Mouse (Mus musculus) adrenal gland, postnatal 36 days (tissue): ENCODE results near the gene Sept12. TPM values are rescaled to one million over a fixed set of nuclear protein-coding genes. Genes with fewer than 3 reads are reported as not detected.

Experiments used
- DNase-seq, 2 experiments: peaks; one replicate each; pipeline ENCODE4 v3.0.0; 2021; ENCODE audit warnings: mixed read lengths in 1 of 2
- total RNA-seq, 2 experiments: library from RNA; stranded (reverse); gene quantifications; 2 replicates each; pipeline ENCODE4 v1.2.3; 2021

The Sept12 gene
- total RNA-seq, 2 experiments from 2014 or later: not detected

GRCm38 (mm10) chr16:4974521-4974920 lies 23.1 kb downstream of the Sept12 start:
- DNase-seq: no peak

- DNase-seq: peak in 1 of 2 experiments; percentile 34
Measured at GRCm38 (mm10) chr16:4971626-4972025, 26.0 kb downstream of the Sept12 start.

GRCm38 (mm10) chr16:4969055-4969843 lies 28.4 kb downstream of the Sept12 start:
- no peak for DNase-seq

- DNase-seq: no peak
Measured at GRCm38 (mm10) chr16:4968426-4968825, 29.2 kb downstream of the Sept12 start.

- no peak for DNase-seq
Measured at GRCm38 (mm10) chr16:4965392-4966129, 32.1 kb downstream of the Sept12 start.

GRCm38 (mm10) chr16:4964731-4965391 lies 32.8 kb downstream of the Sept12 start:
- DNase-seq: no peak

- DNase-seq: peak; percentile 99
Measured at GRCm38 (mm10) chr16:4963797-4964709, 33.6 kb downstream of the Sept12 start, which contains the start of gene Anks3. Gene Anks3 (minus strand): TSS chr16:4964205.

GRCm38 (mm10) chr16:4963346-4963745 lies 34.3 kb downstream of the Sept12 start:
- no peak for DNase-seq

GRCm38 (mm10) chr16:4960260-4960659 lies 37.4 kb downstream of the Sept12 start:
- DNase-seq: peak in 1 of 2 experiments; percentile 41

GRCm38 (mm10) chr16:4957446-4957845 lies 40.2 kb downstream of the Sept12 start:
- no peak for DNase-seq

- DNase-seq: no peak
Measured at GRCm38 (mm10) chr16:4956609-4957008, 41.0 kb downstream of the Sept12 start.

GRCm38 (mm10) chr16:4947378-4947777 lies 50.3 kb downstream of the Sept12 start:
- DNase-seq: no peak

- no peak for DNase-seq
Measured at GRCm38 (mm10) chr16:4946155-4946554, 51.5 kb downstream of the Sept12 start.

GRCm38 (mm10) chr16:4945415-4945814 lies 52.2 kb downstream of the Sept12 start:
- DNase-seq: no peak

- no peak for DNase-seq
Measured at GRCm38 (mm10) chr16:4943431-4943830, 54.2 kb downstream of the Sept12 start.

GRCm38 (mm10) chr16:4942868-4943267 lies 54.8 kb downstream of the Sept12 start:
- no peak for DNase-seq

GRCm38 (mm10) chr16:4941016-4941415 lies 56.6 kb downstream of the Sept12 start:
- no peak for DNase-seq

- DNase-seq: no peak
Measured at GRCm38 (mm10) chr16:4940311-4940850, 57.3 kb downstream of the Sept12 start.

GRCm38 (mm10) chr16:4939412-4939811 lies 58.2 kb downstream of the Sept12 start:
- DNase-seq: peak; percentile 60 to 71

- DNase-seq: peak; percentile 97
Measured at GRCm38 (mm10) chr16:4938989-4939388, 58.7 kb downstream of the Sept12 start.

- DNase-seq: no peak
Measured at GRCm38 (mm10) chr16:4938461-4938860, 59.2 kb downstream of the Sept12 start, which contains the start of gene Nudt16l1. Gene Nudt16l1 (plus strand): TSS chr16:4938761.
